Mouse (Mus musculus): Measurements from ENCODE around the gene Mapk3. TPM values are rescaled to one million over a fixed set of nuclear protein-coding genes. Genes with fewer than 3 reads are reported as not detected.
A peak's percentile ranks its signal among the peaks of the same experiment; 100 is the strongest.
"Not testable (repeated sequence)": the region's sequence is repeated elsewhere in the genome, so short reads cannot be mapped to it uniquely, and the experiment has no call there.

The Mapk3 gene
- polyA plus RNA-seq, 1 experiment from 2014 or later: 96.5 TPM

DNA sequence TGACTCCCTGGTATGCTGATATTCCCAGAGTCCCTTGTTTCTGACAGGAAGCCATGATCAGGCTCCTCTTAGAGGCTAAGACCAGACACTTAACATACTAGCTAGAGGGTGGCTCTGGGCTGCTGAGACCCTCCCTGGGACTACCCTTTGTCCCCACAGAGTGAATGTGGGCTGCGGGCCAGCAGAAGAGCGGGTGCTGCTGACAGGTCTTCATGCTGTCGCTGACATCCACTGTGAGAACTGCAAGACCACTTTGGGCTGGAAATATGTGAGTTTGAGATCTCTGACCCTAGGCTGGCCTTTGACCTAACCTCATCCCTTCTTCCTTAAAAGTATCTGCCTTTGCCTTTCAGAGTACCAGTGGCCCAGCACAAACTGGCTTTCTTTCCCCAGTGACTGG lies 18.7 kb downstream of the Mapk3 start:
- ATAC-seq (ENCODE audit: low FRiP score): no peak
- Histone ChIP-seq H3K36me3 (replicated peaks; ENCODE audit: control insufficient read depth, insufficient read depth) (peaks cover 22% of the 10 kb centered on the region), H3K4me1 (replicated peaks; ENCODE audit: control insufficient read depth, insufficient read depth, low read length) (peaks cover 27% of the 10 kb centered on the region), H3K4me2 (replicated peaks) (peak overlapping the region; percentile 98), H3K9ac (peak overlapping the region; percentile 96; the same call in 1 of the 2 replicates), H3K9me3 (ENCODE audit: control insufficient read depth, low read length) (no peaks in the 10 kb centered on the region), H3K27ac (0 out of 2 replicates have a peak overlapping the region, but pooled peaks have one; percentile 5), H3K27me3 (ENCODE audit: control insufficient read depth, insufficient read depth, low read length) (no peaks in the 10 kb centered on the region), H3K4me3 (replicated peaks; ENCODE audit: low read length) (no peak overlapping the region)
- no peak for DNase-seq (ENCODE audit: low spot score)
- WGBS: 62% methylated on average over 3 of the region's 3 CpGs

DNA sequence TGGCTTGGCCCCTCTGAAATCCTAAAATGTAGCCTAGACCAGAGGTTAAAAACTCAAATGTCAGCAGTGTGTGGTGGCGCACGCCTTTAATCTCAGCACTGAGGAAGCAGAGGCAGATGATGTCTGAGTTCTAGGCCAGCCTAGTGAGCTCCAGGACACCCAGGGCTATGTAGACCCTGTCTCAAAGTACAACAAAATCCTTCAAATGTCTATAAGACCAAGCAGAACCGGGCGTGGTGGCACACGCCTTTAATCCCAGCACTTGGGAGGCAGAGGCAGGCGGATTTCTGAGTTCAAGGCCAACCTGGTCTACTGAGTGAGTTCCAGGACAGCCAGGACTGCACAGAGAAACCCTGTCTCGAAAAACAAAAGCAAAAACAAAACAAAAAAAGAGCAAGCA lies 19.7 kb downstream of the Mapk3 start:
- WGBS: 90% methylated on average over 7 of the region's 7 CpGs
- H3K9ac ChIP-seq; H3K27me3 ChIP-seq (ENCODE audit: control insufficient read depth, insufficient read depth, low read length); H3K4me3 ChIP-seq (replicated peaks; ENCODE audit: low read length); H3K9me3 ChIP-seq (ENCODE audit: control insufficient read depth, low read length); ATAC-seq (ENCODE audit: low FRiP score); DNase-seq (ENCODE audit: low spot score): not testable (repeated sequence)
- peak overlapping the region; percentile 76; the same call in 1 of the 2 replicates for H3K27ac ChIP-seq
- H3K36me3 ChIP-seq (replicated peaks; ENCODE audit: control insufficient read depth, insufficient read depth): peaks cover 22% of the 10 kb centered on the region
- peaks cover 27% of the 10 kb centered on the region for H3K4me1 ChIP-seq (replicated peaks; ENCODE audit: control insufficient read depth, insufficient read depth, low read length)
- peak overlapping the region; percentile 99; the same call in 1 of the 2 replicates for H3K4me2 ChIP-seq (replicated peaks)

DNA sequence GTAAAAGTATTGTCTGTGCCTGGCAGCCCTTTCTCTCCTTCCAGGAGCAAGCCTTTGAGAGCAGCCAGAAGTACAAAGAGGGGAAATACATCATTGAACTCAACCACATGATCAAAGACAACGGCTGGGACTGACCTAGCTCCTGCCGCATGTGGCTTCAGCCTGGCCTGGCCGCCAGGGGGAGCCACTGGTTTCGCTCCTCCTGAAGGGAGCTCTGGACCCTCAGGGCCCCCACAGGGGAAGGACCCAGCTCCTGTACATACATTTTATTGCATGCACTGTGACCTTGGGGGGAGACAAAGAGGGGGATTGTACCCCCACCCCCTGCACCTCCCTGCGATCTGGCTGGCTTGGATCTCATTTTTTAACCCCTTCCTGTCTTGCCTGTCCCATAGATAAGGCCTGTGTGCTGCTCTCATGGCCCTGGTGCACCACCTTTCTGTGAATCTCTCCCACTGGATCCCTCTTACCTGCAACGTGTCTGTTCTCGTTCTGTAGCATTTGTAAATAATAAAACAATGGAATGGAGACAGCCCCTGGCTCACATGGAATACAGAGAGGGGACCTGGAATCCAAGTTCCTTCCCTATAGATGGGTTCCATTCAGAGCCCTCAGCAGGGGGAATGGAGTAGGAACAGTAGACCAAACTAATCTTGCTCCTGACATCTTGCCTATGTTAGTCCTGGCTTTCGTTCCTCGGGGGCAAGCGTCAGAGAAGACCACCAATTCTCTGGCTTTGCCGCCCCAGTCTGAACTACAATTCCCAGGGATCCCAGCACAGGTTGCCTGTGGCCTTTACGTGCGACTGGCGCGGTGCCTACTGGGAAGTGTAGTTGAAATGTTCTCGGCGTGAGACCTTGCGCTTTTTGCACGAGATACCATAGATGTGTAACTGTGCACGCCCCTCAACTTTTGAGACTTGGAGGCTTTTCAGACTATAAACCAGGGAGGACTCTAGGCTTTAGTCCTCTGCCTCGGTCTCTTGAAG lies 20.9 kb downstream of the Mapk3 start:
- Histone ChIP-seq H3K4me3 (replicated peaks; ENCODE audit: low read length) (peak overlapping the region; percentile 40), H3K27me3 (ENCODE audit: control insufficient read depth, insufficient read depth, low read length) (no peaks in the 10 kb centered on the region), H3K36me3 (replicated peaks; ENCODE audit: control insufficient read depth, insufficient read depth) (peaks cover 32% of the 10 kb centered on the region), H3K9me3 (ENCODE audit: control insufficient read depth, low read length) (no peaks in the 10 kb centered on the region), H3K4me2 (replicated peaks) (peak overlapping the region; percentile 99), H3K9ac (peak overlapping the region; percentile 66), H3K4me1 (replicated peaks; ENCODE audit: control insufficient read depth, insufficient read depth, low read length) (peaks cover 27% of the 10 kb centered on the region), H3K27ac (peak overlapping the region; percentile 76)
- DNase-seq (ENCODE audit: low spot score): peak; percentile 91
- peak; percentile 77 for ATAC-seq (ENCODE audit: low FRiP score)
- WGBS: under 1% methylated on average over 21 of the region's 21 CpGs

DNA sequence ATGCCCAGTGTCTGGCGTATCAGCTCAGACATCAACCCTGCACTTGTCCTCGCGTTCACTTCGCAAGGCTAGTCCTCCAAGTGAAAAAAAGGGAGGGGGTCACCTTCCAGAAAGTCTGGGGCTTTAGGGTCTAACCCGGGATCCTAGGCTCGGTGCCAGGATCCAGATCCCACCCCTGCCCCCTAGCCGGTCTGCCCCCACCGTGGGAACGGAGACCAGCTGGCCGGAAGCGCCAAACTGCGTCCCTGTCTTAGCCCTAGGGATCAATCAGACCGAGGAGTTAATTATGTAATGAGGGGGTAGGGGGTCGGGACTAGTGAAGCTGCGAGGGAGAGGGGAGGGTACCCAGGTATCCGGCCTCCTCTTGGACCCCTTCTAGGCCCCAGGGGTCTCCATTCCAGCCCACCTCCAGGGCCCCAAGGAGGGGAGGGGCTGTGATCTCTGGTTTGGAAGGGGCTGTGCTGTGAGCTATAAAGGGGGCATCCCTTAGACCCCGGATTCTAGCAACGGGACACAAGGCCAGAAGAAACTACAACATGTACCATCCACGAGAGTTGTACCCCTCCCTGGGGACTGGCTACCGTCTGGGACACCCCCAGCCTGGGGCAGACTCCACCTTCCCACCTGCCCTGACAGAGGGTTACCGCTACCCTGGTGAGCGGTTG lies 21.7 kb downstream of the Mapk3 start, which contains the start of gene Tbx6:
Gene Tbx6, plus strand, starts transcription at position 513 of the 665 bp plus-strand sequence.
- H3K4me2 ChIP-seq (replicated peaks): peak within 1 kb of the TSS; percentile 99
- H3K4me1 ChIP-seq (replicated peaks; ENCODE audit: control insufficient read depth, insufficient read depth, low read length): peaks cover 22% of the 10 kb centered on the region
- 7% methylated on average over 22 of the region's 22 CpGs for WGBS
- no peaks in the 10 kb centered on the region for H3K9me3 ChIP-seq (ENCODE audit: control insufficient read depth, low read length)
- H3K4me3 ChIP-seq (replicated peaks; ENCODE audit: low read length): peak within 1 kb of the TSS; percentile 40
- peak within 1 kb of the TSS; percentile 76 for H3K27ac ChIP-seq
- ATAC-seq (ENCODE audit: low FRiP score): peak; percentile 12; the same call in 1 of the 2 replicates
- H3K36me3 ChIP-seq (replicated peaks; ENCODE audit: control insufficient read depth, insufficient read depth): peaks cover 34% of the 10 kb centered on the region
- peak within 1 kb of the TSS; percentile 66 for H3K9ac ChIP-seq
- DNase-seq (ENCODE audit: low spot score): no peak
- H3K27me3 ChIP-seq (ENCODE audit: control insufficient read depth, insufficient read depth, low read length): no peaks in the 10 kb centered on the region

DNA sequence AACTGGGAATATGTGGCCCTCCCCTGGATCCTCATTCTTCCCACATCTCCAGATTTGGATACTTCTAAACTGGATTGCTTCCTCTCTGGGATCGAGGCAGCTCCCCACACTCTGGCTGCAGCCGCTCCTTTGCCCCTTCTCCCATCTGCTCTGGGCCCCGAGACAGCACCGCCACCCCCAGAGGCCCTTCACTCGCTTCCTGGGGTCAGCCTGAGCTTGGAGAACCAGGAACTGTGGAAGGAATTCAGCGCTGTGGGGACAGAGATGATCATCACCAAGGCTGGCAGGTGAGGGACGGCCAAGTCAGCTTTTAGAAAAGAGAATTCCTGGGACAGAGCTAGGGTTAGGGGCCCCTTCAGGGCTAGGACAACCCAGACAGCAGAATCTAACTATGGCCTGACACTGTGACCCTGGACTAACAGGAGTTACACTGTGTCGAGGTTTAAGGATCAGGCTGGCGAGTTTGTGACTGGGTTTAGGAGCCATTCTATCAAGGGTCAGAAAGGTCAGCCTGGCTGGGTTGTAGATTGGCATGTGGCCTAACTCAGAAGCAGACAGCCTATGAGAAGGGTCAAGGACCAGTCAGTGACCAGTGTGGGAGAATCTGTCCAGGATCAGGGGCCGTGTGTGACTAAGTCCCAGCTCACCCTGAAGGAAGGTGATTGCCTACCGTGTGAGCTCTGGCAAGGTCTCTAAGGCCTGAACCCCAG lies 22.4 kb downstream of the Mapk3 start:
- DNase-seq (ENCODE audit: low spot score): no peak
- Histone ChIP-seq H3K27ac (no peak overlapping the region), H3K4me2 (replicated peaks) (peak overlapping the region; percentile 99; the same call in 1 of the 2 replicates), H3K4me1 (replicated peaks; ENCODE audit: control insufficient read depth, insufficient read depth, low read length) (peaks cover 20% of the 10 kb centered on the region), H3K9me3 (ENCODE audit: control insufficient read depth, low read length) (no peaks in the 10 kb centered on the region), H3K4me3 (replicated peaks; ENCODE audit: low read length) (no peak overlapping the region), H3K27me3 (ENCODE audit: control insufficient read depth, insufficient read depth, low read length) (no peaks in the 10 kb centered on the region), H3K36me3 (replicated peaks; ENCODE audit: control insufficient read depth, insufficient read depth) (peaks cover 41% of the 10 kb centered on the region), H3K9ac (peak overlapping the region; percentile 66; the same call in 1 of the 2 replicates)
- WGBS: 39% methylated on average over 11 of the region's 11 CpGs
- no peak for ATAC-seq (ENCODE audit: low FRiP score)

DNA sequence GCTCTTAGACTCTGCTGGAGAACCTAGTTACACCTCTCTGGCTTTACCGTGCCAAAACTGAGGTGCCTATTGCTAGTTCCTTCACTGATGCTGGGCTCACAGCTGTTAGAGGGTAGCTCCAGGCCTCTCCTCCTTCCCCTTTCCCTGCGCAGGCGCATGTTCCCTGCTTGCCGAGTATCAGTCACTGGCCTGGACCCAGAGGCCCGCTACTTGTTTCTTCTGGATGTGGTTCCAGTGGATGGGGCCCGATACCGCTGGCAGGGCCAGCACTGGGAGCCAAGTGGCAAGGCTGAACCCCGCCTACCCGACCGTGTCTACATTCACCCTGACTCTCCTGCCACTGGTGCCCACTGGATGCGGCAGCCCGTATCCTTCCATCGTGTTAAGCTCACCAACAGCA lies 23.3 kb downstream of the Mapk3 start:
- no peaks in the 10 kb centered on the region for H3K9me3 ChIP-seq (ENCODE audit: control insufficient read depth, low read length)
- peaks cover 14% of the 10 kb centered on the region for H3K4me1 ChIP-seq (replicated peaks; ENCODE audit: control insufficient read depth, insufficient read depth, low read length)
- DNase-seq (ENCODE audit: low spot score) (no peak), ATAC-seq (ENCODE audit: low FRiP score) (no peak)
- H3K27me3 ChIP-seq (ENCODE audit: control insufficient read depth, insufficient read depth, low read length): no peaks in the 10 kb centered on the region
- H3K4me2 ChIP-seq (replicated peaks): peak overlapping the region; percentile 15; the same call in 1 of the 2 replicates
- H3K27ac ChIP-seq: no peak overlapping the region
- peaks cover 50% of the 10 kb centered on the region for H3K36me3 ChIP-seq (replicated peaks; ENCODE audit: control insufficient read depth, insufficient read depth)
- no peak overlapping the region for H3K4me3 ChIP-seq (replicated peaks; ENCODE audit: low read length)
- WGBS: 83% methylated on average over 13 of the region's 13 CpGs
- no peak overlapping the region for H3K9ac ChIP-seq

DNA sequence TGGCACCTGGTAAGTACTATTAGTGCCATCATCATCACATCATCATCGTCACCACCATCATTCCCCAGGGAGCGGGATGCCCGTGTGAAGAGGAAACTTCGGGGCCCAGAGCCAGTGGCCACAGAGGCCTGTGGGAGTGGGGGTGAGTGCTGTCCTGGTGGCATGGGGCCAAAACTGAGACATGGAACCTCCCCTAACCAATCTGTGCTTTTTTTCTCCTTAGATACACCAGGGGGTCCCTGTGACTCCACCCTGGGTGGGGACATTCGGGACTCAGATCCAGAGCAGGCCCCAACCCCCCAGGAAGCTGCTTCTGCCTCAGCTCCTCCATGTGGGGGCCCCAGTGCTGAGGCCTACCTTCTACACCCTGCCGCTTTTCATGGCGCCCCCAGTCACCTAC lies 25.1 kb downstream of the Mapk3 start:
- DNase-seq (ENCODE audit: low spot score) (no peak), ATAC-seq (ENCODE audit: low FRiP score) (no peak)
- H3K4me1 ChIP-seq (replicated peaks; ENCODE audit: control insufficient read depth, insufficient read depth, low read length): peaks cover 6% of the 10 kb centered on the region
- no peaks in the 10 kb centered on the region for H3K27me3 ChIP-seq (ENCODE audit: control insufficient read depth, insufficient read depth, low read length)
- 90% methylated on average over 7 of the region's 7 CpGs for WGBS
- no peak overlapping the region for H3K9ac ChIP-seq
- peaks cover 57% of the 10 kb centered on the region for H3K36me3 ChIP-seq (replicated peaks; ENCODE audit: control insufficient read depth, insufficient read depth)
- H3K4me3 ChIP-seq (replicated peaks; ENCODE audit: low read length): no peak overlapping the region
- H3K4me2 ChIP-seq (replicated peaks): no peak overlapping the region
- H3K27ac ChIP-seq: no peak overlapping the region
- H3K9me3 ChIP-seq (ENCODE audit: control insufficient read depth, low read length): no peaks in the 10 kb centered on the region

DNA sequence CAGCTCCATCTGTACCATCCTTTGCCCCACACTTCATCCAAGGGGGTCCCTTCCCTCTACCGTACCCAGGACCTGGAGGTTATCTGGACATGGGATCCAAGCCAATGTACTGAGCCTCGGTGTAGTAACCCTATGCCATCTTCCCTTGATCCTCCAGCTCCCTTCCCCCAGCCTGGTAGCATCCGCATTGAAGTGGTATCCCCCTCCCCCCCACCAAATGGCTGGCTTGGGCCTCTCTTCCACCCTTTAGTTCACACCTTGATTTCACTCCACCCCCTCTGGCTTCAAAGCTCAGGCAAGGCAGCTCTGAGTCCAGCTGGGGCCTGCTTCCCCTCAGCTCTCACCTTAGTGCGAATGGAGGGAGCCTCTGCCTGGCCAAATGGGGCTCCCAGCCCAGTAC lies 25.7 kb downstream of the Mapk3 start:
- Histone ChIP-seq H3K4me1 (replicated peaks; ENCODE audit: control insufficient read depth, insufficient read depth, low read length) (peaks cover 6% of the 10 kb centered on the region), H3K36me3 (replicated peaks; ENCODE audit: control insufficient read depth, insufficient read depth) (peaks cover 63% of the 10 kb centered on the region), H3K4me3 (replicated peaks; ENCODE audit: low read length) (no peak overlapping the region), H3K27ac (no peak overlapping the region), H3K27me3 (ENCODE audit: control insufficient read depth, insufficient read depth, low read length) (no peaks in the 10 kb centered on the region), H3K9ac (no peak overlapping the region), H3K4me2 (replicated peaks) (no peak overlapping the region), H3K9me3 (ENCODE audit: control insufficient read depth, low read length) (no peaks in the 10 kb centered on the region)
- 86% methylated on average over 4 of the region's 4 CpGs for WGBS
- DNase-seq (ENCODE audit: low spot score): no peak
- no peak for ATAC-seq (ENCODE audit: low FRiP score)
